Mouse (Mus musculus) T-helper 2 cell (primary cell): Measurements from ENCODE around the gene Ccdc146.
"Not testable (repeated sequence)": the region's sequence is repeated elsewhere in the genome, so short reads cannot be mapped to it uniquely, and the experiment has no call there.

ENCODE experiments used
- in situ Hi-C: fragments of 300-600 bp; cut with MboI, MseI; formaldehyde crosslinking; loops from one replicate; pipeline ENCODE4 v1.15.1; 2025; ENCODE audit warnings: high pct_unique_total_duplicates

The Ccdc146 gene

GRCm38 (mm10) chr5:21387340-21387739 lies 37.1 kb downstream of the Ccdc146 start:
- in situ Hi-C loops = no loop called here

DNA sequence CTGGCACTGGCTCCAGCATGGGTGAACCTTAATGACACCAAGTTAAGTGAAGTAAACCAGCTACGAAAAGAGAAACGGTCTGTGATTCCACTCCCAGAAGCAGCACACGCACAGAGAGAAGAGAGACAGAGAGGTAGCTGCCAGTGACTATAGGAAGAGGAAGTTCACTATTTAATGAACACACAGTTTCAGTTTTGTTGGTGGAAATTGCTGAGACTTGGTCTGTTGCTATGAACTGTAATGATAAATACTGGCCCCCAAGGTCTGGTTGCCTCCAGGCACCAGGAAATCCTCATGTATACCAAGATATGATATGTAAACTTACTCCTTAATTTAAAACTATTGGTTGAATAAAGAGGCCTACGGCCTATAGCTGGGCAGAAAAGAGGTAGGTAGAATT lies 38.0 kb downstream of the Ccdc146 start:
- in situ Hi-C loops = no loop called here

DNA sequence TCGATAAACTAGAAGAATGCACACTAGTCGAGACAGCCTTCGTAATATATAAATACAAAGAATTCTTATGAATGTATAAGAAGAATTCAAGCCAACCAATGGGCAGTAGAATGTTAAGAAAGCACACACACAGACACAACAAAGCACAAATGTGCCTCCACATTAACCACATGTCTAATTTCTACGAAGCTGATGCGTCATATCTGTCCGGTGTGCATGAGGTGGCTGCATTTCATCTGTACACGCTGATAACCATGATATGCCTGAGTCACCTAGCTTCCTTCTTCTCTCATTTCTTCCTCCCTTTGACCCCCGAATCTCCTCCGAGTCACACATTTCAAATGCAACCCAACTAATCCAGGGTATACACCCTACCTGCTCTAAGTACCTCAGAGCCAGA lies 39.5 kb downstream of the Ccdc146 start:
- in situ Hi-C loops = no loop called here

DNA sequence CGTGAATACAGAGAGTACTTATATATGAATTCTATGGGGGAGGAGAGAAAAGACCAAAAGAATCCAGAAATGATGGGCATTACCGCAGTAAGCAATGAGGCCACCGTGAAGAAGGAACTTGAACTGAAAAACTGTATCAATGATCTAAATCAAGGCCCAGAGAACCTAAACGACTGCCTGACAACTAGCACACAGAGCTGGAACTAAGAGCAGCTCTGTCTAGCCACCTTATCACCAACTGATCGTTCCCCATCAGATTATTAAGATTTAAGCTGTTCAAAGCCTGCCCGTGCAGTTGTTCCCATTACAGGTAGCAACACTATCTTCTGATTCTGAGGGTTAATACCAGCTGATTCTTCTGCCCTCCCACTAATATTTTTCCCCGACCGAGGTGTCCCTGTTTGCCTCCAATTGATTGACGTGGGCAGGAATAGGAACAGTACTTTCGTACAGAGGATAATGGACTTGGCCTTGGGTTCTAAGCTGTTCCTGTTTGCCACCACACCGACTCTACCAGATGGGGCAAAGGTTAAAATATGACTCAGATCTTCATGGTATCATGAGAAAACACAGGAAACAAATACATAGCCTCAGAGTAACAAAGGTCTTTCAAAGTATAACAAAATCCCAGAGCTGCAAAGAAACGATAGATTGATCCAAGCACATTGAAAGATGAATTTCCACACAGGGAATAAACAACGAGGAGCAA lies 40.1 kb downstream of the Ccdc146 start:
- in situ Hi-C loops = no loop called here

- in situ Hi-C loops = no loop called here
Measured at GRCm38 (mm10) chr5:21383392-21384251, 40.9 kb downstream of the Ccdc146 start.

DNA sequence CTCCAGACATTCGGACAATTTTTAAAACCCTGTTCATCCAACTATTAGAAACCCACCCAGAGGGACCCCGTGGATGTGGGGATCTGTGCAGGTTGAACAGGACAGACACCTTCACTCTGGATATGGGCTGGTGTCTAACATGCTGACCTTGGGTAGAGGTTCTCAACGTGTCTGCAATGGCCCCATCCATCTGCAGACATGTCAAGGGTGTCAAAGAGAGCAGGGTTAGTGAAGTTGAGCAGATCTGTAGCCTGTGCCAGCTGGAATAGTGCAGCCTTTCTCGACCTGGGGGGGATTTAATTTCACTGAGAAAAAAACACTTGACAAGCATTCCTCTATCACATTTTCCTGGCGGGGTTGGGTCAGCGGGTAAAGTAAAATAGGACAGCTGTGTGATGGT lies 41.8 kb downstream of the Ccdc146 start:
- in situ Hi-C loops = no loop called here

DNA sequence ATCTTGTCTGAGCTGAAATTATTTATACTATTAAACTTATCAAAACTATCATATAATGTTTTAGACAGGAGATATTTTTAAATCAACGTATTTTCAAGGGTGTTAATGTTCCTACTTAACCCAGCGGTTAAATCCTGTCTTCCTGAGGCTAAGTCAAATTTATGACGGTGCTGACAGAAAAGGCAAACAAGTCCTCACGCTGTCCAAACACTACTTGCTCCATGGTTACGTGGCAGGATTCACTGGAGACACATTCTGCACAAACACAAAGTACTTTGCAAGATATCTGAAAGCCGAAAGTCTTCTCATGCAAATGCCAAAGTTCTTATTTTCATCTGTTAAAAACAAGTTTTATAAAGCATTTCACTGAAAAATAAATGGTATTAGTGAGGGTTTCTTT lies 42.5 kb downstream of the Ccdc146 start:
- in situ Hi-C loops = no loop called here

- in situ Hi-C loops = no loop called here
Measured at GRCm38 (mm10) chr5:21378397-21378796, 46.1 kb downstream of the Ccdc146 start.

GRCm38 (mm10) chr5:21376935-21377334 lies 47.5 kb downstream of the Ccdc146 start:
- in situ Hi-C loops = no loop called here

GRCm38 (mm10) chr5:21373180-21373518 lies 51.3 kb downstream of the Ccdc146 start:
- in situ Hi-C loops = loop anchor here (5.0 kb wide), 1 partner anchor 34 kb away; no protein-coding TSS in a partner anchor

DNA sequence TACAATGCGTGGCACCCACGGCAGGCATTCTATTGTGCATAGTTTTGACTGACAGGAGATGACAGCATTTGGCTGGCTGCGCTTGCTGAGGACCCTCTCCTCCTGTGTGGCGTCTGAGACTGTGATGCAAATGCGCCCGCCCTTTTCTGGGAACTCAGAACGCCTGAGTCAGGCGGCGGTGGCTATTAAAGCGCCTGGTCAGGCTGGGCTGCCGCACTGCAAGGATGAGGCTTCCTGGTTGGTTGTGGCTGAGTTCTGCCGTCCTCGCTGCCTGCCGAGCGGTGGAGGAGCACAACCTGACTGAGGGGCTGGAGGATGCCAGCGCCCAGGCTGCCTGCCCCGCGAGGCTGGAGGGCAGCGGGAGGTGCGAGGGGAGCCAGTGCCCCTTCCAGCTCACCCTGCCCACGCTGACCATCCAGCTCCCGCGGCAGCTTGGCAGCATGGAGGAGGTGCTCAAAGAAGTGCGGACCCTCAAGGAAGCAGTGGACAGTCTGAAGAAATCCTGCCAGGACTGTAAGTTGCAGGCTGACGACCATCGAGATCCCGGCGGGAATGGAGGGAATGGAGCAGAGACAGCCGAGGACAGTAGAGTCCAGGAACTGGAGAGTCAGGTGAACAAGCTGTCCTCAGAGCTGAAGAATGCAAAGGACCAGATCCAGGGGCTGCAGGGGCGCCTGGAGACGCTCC lies 51.8 kb downstream of the Ccdc146 start, which contains the start of gene Fgl2:
Gene Fgl2, plus strand, starts transcription at position 150 of the 687 bp plus-strand sequence.
- in situ Hi-C loops = loop anchor here (5.0 kb wide), 1 partner anchor 35 kb away; no protein-coding TSS in a partner anchor

DNA sequence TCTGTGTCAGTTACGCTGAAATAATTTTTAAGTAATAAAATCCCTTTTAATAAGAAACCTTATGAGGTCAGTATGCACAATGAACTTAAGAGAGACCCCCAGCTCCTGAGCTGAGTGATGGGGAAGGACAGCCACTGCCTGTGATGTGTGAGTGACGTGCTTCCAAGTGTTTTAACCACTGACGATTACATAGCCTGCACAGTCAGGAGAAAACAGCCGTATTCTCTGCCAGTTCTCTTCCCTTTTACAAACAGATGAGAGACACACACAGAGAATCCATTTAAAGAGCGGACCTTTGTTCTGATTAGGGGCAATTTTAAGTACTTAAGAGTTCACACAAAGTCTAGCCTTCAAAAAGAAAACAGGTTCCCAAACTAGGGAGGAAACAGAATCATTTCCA lies 52.6 kb downstream of the Ccdc146 start:
- in situ Hi-C loops = loop anchor here (5.0 kb wide), 1 partner anchor 35 kb away; no protein-coding TSS in a partner anchor

DNA sequence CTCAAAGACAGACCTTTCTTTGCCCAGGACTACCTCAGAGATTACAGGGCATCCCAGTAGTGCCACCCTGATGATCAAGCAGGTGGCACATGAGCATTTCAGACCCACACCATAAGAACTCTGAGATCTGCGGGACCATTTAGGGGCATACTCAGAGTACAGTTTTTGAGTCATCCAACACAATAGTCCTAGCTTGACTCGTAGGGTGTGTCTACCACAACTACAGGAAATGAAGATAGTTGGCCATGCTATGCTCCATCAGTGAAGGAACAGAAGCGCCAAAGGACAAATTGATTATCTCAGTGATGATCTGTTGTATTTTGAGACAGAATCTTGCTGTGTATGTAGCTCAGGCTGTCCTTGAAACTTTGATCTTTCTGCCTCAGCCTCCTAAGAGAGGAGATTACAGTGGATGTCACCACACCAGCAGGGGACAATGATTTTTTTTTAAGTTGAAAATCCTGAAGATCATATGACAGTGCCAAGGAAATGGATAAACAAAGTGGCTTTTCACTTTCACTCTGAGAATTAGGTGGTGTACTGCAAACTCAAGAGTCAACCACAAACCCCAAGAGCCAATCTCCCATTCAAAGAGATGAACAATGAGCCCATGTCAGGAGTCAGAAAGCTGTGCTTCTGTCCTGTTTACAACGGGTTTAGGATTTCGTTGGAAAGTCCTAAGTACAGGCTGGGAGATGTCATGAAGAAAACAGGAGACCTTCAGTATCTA lies 54.1 kb downstream of the Ccdc146 start:
- in situ Hi-C loops = loop anchor here (5.0 kb wide), 1 partner anchor 37 kb away; no protein-coding TSS in a partner anchor

DNA sequence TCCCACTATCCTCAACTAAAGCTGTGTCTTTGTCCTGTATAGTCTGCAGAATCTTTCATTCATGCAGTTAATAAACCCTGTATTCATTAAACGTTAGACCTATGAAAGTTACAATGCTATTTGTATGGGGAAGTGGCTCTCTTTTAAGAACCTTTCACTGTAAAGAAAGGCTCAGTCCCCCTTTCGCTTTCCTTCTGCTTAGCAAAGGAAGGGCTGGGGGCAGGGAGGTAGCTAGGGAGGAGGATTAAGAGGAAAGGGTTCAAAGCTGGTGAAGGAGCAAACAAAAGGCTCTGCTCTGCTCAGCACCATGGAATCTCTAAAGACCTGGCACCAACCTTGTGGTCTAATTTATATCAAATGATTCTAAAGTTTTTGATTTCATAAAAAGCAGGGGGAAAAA lies 57.0 kb downstream of the Ccdc146 start:
- in situ Hi-C loops = no loop called here

DNA sequence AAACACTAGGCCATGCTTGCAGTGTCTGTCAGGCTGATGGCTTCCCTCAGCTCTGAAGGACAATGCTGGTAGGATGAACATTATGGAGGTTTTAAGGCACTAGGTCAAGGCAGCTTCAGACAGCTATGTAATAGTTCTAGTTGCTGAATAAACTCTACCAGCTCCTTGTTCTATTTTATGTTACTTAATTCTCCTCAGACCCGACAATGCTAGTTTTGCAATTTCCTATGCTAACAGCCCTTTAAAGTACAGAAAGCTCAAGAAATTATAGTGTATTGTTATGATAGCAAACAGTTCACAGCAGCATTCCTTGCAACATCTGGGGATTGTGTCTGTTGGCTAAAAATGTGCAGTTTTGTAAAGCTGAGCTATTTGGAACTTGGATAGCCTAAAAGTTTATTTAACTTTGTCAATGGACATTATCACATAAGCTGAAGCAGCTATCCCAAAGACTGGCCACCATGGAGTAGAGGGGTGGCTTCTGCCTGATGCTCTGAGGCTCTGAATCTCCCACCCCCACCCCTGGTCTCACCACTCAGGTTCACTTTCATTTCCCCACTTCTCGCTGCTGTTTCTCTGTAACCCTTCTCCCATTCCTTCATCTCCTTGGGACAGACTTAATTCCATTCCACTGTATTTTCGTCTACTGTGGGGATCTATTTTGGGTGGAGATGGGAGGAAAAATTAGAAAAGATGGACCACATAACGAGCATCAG lies 58.0 kb downstream of the Ccdc146 start:
- in situ Hi-C loops = no loop called here

GRCm38 (mm10) chr5:21363343-21363742 lies 61.1 kb downstream of the Ccdc146 start:
- in situ Hi-C loops = no loop called here

- in situ Hi-C loops = no loop called here
Measured at GRCm38 (mm10) chr5:21358648-21359047, 65.8 kb downstream of the Ccdc146 start.

DNA sequence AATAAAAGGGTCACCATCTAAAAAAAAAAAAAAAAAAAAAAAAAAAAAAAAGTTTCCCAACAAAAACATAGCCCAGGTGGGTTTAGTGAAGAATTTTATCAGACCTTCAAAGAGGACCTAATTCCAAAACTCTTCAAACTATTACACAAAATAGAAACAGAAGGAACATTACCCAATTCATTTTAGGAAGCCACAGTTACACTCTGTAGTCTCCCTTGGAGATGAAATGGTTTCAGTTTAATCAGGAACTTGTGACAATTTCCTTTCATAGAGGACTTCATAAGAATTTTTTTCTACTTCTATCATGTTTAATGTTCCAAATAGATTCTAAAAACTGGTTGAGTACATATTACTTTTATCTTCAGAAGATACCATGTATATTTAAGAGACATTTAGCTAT lies 72.8 kb downstream of the Ccdc146 start:
- in situ Hi-C loops = no loop called here

- in situ Hi-C loops = no loop called here
Measured at GRCm38 (mm10) chr5:21348366-21348765, 76.1 kb downstream of the Ccdc146 start.

DNA sequence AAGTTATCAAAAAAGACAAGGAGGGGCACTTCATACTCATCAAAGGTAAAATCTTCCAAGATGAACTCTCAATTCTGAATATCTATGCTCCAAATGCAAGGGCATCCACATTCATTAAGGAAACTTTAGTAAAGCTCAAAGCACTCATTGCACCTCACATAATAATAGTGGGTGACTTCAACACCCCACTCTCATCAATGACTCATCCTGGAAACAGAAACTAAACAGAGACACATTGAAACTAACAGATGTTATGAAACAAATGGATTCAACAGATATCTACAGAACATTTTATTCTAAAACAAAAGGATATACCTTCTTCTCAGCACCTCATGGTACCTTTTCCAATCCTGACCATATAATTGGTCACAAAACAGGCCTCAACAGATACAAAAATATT lies 82.2 kb downstream of the Ccdc146 start:
- in situ Hi-C loops = not testable (repeated sequence)

DNA sequence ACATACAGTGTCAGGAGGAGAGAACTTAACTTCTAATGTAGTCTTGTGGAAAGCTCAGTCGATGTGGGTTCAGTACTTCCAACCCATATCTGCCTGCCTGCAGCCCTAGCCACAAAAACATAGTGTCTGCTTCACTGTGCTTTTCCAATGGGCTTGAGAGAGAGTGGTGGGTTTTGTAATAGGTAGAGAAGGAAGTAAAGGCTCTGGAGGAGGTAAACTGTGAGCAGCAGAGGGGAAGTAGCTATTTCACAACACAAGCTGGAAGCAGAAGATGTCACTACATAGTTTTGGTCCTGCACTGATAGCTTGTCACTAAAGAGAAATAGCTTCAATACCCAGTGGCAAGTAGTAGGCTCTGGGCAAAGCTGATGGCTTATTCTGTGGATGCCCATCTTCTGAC lies 92.4 kb downstream of the Ccdc146 start:
- in situ Hi-C loops = loop anchor here (5.0 kb wide), 1 partner anchor 90 kb away; the partner anchor contains the start of genes Ccdc146 and Fam185a
